Mouse (Mus musculus): ENCODE measurements at regions not wholly inside any gene's neighbourhood (a gene's known extent, or its start where the extent isn't known, plus 50 kb on each side); places are given as distances from the start of the nearest gene placed in this dataset.

- no peak for DNase-seq (ENCODE audit: low spot score)
Observed at GRCm38 (mm10) chr9:100404426-100404825, 82.2 kb downstream of the Il20rb start.

GRCm38 (mm10) chr9:100400366-100400765 is 86.2 kb downstream of the Il20rb start:
- DNase-seq (ENCODE audit: low spot score), result peak; percentile 6

GRCm38 (mm10) chr9:100396340-100396910 is 90.2 kb downstream of the Il20rb start:
- DNase-seq (ENCODE audit: low spot score), result no peak

GRCm38 (mm10) chr9:100395711-100396110 is 90.9 kb downstream of the Il20rb start:
- DNase-seq (ENCODE audit: low spot score), result peak; percentile 34

GRCm38 (mm10) chr9:100394632-100395031 is 92.0 kb downstream of the Il20rb start:
- DNase-seq (ENCODE audit: low spot score), result no peak

- no peak for DNase-seq (ENCODE audit: low spot score)
Observed at GRCm38 (mm10) chr9:100394166-100394565, 92.4 kb downstream of the Il20rb start.

- DNase-seq (ENCODE audit: low spot score), result no peak
Observed at GRCm38 (mm10) chr9:100392262-100392661, 94.3 kb downstream of the Il20rb start.

GRCm38 (mm10) chr9:100391566-100392213 is 94.9 kb downstream of the Il20rb start:
- no peak for DNase-seq (ENCODE audit: low spot score)

- no peak for DNase-seq (ENCODE audit: low spot score)
Observed at GRCm38 (mm10) chr9:100388393-100388792, 98.2 kb downstream of the Il20rb start.

GRCm38 (mm10) chr9:100387171-100387685 is 99.4 kb downstream of the Il20rb start:
- DNase-seq (ENCODE audit: low spot score), result no peak

GRCm38 (mm10) chr9:100382492-100382891 is 104.1 kb downstream of the Il20rb start:
- peak; percentile 18 for DNase-seq (ENCODE audit: low spot score)

- no peak for DNase-seq (ENCODE audit: low spot score)
Observed at GRCm38 (mm10) chr9:100369921-100370320, 116.7 kb downstream of the Il20rb start.

GRCm38 (mm10) chr9:100366816-100367215 is 119.8 kb downstream of the Il20rb start:
- DNase-seq (ENCODE audit: low spot score), result no peak

- no peak for DNase-seq (ENCODE audit: low spot score)
Observed at GRCm38 (mm10) chr9:100359934-100360716, 126.5 kb downstream of the Il20rb start.

- DNase-seq (ENCODE audit: low spot score), result no peak
Observed at GRCm38 (mm10) chr9:100357553-100357952, 129.0 kb downstream of the Il20rb start.

- peak; percentile 14 for DNase-seq (ENCODE audit: low spot score)
Observed at GRCm38 (mm10) chr9:100340796-100341195, 145.8 kb downstream of the Il20rb start.

- DNase-seq (ENCODE audit: low spot score), result no peak
Observed at GRCm38 (mm10) chr9:100307765-100308164, 178.8 kb downstream of the Il20rb start.

- no peak for DNase-seq (ENCODE audit: low spot score)
Observed at GRCm38 (mm10) chr9:100307364-100307763, 179.2 kb downstream of the Il20rb start.

- no peak for DNase-seq (ENCODE audit: low spot score)
Observed at GRCm38 (mm10) chr9:100303762-100304161, 182.8 kb downstream of the Il20rb start.

- DNase-seq (ENCODE audit: low spot score), result no peak
Observed at GRCm38 (mm10) chr9:100301613-100302012, 185.0 kb downstream of the Il20rb start.

- no peak for DNase-seq (ENCODE audit: low spot score)
Observed at GRCm38 (mm10) chr9:100277361-100277760, 209.2 kb downstream of the Il20rb start.

GRCm38 (mm10) chr9:100266528-100267387 is 219.8 kb downstream of the Il20rb start:
- no peak for DNase-seq (ENCODE audit: low spot score)
